Mouse (Mus musculus) layer of hippocampus, adult 8-10 months (tissue): Measurements from ENCODE around the gene Tll2. TPM values are rescaled to one million over a fixed set of nuclear protein-coding genes. Genes with fewer than 3 reads are reported as not detected.

Experiments used
- DNase-seq, 2 experiments: peaks; one replicate each; pipeline ENCODE4 v3.0.0; 2022; ENCODE audit warnings: low spot score in 2 of 2
- total RNA-seq, 4 experiments: library from RNA; stranded (reverse); gene quantifications; 2 replicates each; pipeline ENCODE4 v1.2.4; 2022

The Tll2 gene
- total RNA-seq, 4 experiments from 2014 or later, result 0.39 to 0.93 (median 0.74) TPM

DNA sequence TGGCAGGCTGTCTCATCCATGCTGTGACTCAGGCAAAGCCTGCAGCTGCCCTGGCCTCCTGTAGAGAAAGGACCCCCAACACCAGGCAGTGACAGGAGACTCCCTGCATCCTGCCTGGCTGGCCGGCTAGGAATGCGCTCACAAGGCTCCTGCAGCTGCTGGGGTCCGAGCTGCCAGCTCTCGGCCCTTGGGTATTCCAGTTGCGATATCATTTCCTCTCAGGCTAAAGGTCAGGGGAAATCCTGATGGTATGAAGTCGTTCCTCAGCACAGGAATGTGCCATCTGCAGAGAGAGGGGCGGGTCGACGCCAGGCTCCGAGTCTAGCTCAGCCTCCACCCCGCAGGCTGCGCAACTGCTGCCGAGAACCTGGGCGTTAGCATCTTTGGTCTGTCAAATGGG lies 46.2 kb downstream of the Tll2 start:
- DNase-seq, result no peak

GRCm38 (mm10) chr19:41154681-41155080 lies 52.0 kb downstream of the Tll2 start:
- DNase-seq, result no peak

GRCm38 (mm10) chr19:41152462-41152861 lies 54.2 kb downstream of the Tll2 start:
- no peak for DNase-seq

- no peak for DNase-seq
These were observed 54.6 kb downstream of the Tll2 start for GRCm38 (mm10) chr19:41152016-41152370.

DNA sequence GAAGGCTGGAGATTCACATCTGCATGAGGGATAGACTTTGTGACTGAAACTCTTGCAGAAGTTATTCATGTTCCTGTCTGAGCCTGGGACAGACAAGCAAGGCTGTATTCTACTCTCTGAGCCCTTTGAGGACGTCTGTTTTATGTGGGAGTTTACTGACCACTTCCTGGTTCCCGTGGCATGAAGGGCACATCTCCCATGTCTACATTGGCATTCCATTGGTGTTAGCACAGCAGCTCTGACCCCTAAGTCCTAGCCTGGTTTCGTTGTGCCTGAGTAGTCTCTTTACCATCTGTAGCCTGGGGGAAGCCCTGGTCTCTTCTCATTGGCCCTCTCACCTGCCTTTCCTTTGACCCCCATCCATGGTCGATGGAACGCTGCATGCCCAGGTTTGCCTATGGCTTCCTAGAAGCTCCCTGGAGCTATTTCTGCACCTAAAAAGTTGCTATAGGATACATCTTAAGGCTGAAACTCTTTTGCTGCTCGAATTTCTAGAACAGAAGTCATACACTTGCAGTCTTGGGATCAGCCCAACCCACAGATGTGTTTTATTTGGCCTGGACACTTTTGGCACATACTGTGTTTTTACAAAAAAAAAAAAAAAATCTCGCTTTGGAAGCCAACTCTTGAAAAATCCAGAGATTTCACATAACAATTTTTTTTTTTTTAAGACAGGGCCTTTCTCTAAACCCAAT lies 55.2 kb downstream of the Tll2 start:
- DNase-seq, result no peak

GRCm38 (mm10) chr19:41140961-41141360 lies 65.7 kb downstream of the Tll2 start:
- no peak for DNase-seq

GRCm38 (mm10) chr19:41139629-41140028 lies 67.0 kb downstream of the Tll2 start:
- DNase-seq, result no peak

DNA sequence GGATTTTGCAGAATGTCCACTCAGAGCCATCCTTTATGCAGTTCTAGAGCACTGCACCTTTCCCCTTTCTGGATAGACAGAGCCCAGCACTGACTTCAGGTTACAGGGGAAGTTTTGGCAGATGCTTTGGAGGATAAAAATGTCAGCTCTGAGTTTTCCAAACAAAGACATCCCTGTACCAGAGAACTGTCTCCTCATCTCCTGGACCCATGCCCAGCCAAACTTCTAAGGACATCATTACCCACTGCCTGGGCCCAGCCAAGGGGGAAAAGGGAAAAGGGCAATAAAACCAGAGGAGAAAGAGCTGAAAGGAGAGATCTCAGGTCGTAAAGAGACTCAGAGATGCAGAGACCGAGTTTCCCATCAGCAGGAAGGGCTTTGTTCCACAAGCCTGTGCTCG lies 83.6 kb downstream of the Tll2 start:
- no peak for DNase-seq

DNA sequence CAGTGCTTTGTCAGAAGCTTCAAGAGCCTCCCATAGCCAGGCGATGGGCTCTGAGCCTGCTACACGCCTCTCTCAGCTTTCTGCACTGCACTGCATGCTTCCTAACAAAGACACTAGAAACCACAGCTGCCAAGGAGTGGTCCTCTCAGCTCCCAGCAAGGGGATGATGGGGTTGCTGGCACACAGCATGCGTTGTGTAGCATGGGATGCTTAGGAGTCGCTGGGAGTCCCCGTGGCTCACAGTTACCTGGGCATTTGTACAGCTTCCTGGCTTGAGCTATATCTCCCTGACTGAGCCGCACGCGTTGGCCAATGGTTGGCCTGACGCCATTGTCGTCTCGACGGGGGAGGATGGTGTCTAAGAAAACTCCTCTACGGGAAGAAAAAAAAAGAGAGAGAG lies 86.7 kb downstream of the Tll2 start:
- DNase-seq, result peak in 1 of 2 experiments; percentile 30

- no peak for DNase-seq
These were observed 88.3 kb downstream of the Tll2 start for GRCm38 (mm10) chr19:41118346-41118745.

- DNase-seq, result no peak
These were observed 89.3 kb downstream of the Tll2 start for GRCm38 (mm10) chr19:41117334-41117733.

- DNase-seq, result no peak
These were observed 92.0 kb downstream of the Tll2 start for GRCm38 (mm10) chr19:41114611-41115010.

GRCm38 (mm10) chr19:41113911-41114531 lies 92.6 kb downstream of the Tll2 start:
- peak in 1 of 2 experiments; percentile 34 for DNase-seq

DNA sequence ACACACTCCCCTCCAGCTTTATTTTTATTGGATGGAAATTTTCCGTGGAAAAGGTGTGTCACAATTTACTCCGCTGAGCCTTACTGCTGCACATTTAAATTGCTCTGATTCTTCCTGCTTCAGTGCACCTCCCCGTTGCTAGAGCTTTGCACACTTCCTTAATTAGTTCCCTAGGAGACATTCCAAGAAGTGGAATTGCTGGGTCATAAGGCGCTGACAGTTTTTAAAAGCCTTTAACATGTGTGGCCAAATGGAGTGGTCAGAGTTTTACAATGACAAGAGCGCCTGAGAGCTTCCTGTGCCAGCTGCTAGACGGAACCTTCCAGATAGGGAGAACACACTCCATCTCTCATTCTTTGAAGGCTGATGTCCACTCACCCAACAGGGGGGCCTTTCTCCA lies 94.0 kb downstream of the Tll2 start:
- no peak for DNase-seq

- no peak for DNase-seq
These were observed 96.6 kb downstream of the Tll2 start for GRCm38 (mm10) chr19:41109991-41110390.

GRCm38 (mm10) chr19:41109496-41109895 lies 97.1 kb downstream of the Tll2 start:
- no peak for DNase-seq

- no peak for DNase-seq
These were observed 98.0 kb downstream of the Tll2 start for GRCm38 (mm10) chr19:41108666-41109065.

DNA sequence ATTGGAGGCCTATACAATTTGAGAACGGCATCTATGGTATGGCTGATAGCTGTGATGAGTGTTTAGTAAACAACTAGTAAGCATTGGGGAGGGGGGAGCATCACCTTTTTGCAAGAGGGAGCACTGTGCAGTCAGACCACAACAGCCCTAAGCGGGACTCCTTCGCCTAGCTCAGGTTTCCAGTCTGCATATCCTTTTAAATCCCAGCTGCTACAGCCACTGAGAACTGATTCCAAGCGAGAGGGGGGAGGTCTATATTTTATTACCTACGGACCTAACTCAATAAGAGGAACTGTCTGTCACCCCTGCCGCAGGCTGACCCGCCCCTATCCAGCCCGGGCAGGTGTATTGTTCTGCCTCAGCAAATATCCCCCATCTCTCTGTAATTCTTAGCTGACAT lies 99.1 kb downstream of the Tll2 start:
- no peak for DNase-seq

- peak in 1 of 2 experiments; percentile 44 for DNase-seq
These were observed 101.7 kb downstream of the Tll2 start for GRCm38 (mm10) chr19:41104922-41105321.

- DNase-seq, result peak; percentile 76 to 85
These were observed 105.2 kb downstream of the Tll2 start for GRCm38 (mm10) chr19:41101390-41101789.

DNA sequence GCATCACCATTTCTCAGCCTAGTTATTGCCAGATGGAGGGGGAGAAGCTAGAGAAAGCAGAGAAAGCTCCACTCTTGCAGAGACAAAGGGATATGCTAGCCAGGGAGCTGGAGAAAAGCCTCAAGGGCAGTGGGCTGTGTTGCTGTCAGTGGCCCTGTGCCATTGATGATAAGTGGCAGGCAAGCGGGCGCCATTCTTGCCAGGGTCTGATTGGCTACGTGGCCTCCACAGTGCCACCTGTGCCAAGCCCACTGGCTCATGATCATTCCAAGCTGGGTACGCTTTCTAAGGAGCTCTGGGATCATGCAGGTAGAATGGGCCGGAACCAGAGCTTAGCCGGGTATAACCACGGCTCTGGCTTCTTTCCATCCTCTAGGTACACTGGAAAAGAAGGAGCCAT lies 105.8 kb downstream of the Tll2 start:
- no peak for DNase-seq

DNA sequence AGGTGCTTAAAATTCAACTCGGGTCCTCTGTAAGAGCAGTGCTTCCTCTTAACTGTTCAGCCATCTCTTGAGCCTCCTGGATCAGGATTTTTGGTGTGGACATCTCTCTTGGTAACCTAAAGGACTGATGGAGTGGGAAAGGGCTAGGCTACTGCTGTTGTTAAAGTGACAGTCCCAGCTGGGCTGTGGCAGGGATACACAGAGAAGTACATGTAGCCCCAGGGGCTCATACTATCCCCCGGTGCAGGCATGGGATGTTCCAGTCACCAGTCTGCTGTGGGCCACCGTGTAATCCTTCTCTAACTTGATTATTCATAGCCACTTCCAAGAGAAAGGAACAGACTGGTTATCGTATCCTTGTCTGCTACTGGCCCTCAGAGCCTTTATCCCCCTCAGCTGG lies 109.6 kb downstream of the Tll2 start:
- DNase-seq, result no peak

GRCm38 (mm10) chr19:41091901-41092300 lies 114.7 kb downstream of the Tll2 start:
- no peak for DNase-seq
